Mouse (Mus musculus) small intestine, adult 2 months (tissue): ENCODE measurements around the gene Timm13.

Source experiments
- CTCF ChIP-seq: fragments of 200-500 bp; IDR thresholded peaks from 2 replicates; pipeline ENCODE4 v1.5.1; 2012; ENCODE audit warnings: low read depth, mild to moderate bottlenecking, control low read depth, inconsistent platforms, low read length, moderate library complexity, mixed read lengths; ENCODE audit not compliant: insufficient replicate concordance, insufficient read length; ENCODE audit errors: extremely low read depth
- POLR2A ChIP-seq: fragments of 200-500 bp; IDR thresholded peaks from 2 replicates; pipeline ENCODE4 v1.6.1; 2012; ENCODE audit warnings: low read depth, mild to moderate bottlenecking, control low read depth, inconsistent platforms, low read length, moderate library complexity

- TF ChIP-seq CTCF = 0 out of 2 replicates have a peak, but pooled peaks have one; percentile 8
- peak; percentile 99 for TF ChIP-seq POLR2A
Observed at GRCm38 (mm10) chr10:80929299-80930226, 28.8 kb upstream of the Timm13 start, which contains the start of gene Gadd45b.
